Mouse (Mus musculus) forebrain, postnatal 0 days (tissue): ENCODE results near the gene Hoxc5. TPM values are rescaled to one million over a fixed set of nuclear protein-coding genes. Genes with fewer than 3 reads are reported as not detected.

ENCODE experiments used
- ATAC-seq: fragments of 200-750 bp; cut with Nextera tagmentation; 2 replicates; pipeline ENCODE4 v1.8.0; 2017; ENCODE audit warnings: mild to moderate bottlenecking, moderate library complexity
- DNase-seq: peaks from one replicate; pipeline ENCODE4 v3.0.0-alpha.2; 2015
- H3K27ac ChIP-seq: fragments of 300-500 bp; sonication (generic); 2 replicates; pipeline ENCODE4 v1.5.1; 2014; ENCODE audit warnings: low read depth, mild to moderate bottlenecking, antibody characterized with exemption, low read length, moderate library complexity, mixed read lengths
- H3K27me3 ChIP-seq: fragments of 300-500 bp; sonication (generic); 2 replicates; pipeline ENCODE4 v1.6.1; 2014; ENCODE audit warnings: mild to moderate bottlenecking, low read length, mixed read lengths; ENCODE audit not compliant: insufficient read depth
- H3K36me3 ChIP-seq: fragments of 300-500 bp; sonication (generic); 2 replicates; pipeline ENCODE4 v1.6.1; 2014; ENCODE audit warnings: mild to moderate bottlenecking, moderate library complexity; ENCODE audit not compliant: insufficient read depth
- H3K4me1 ChIP-seq: fragments of 300-500 bp; sonication (generic); 2 replicates; pipeline ENCODE4 v1.6.1; 2014; ENCODE audit warnings: antibody characterized with exemption; ENCODE audit not compliant: insufficient read depth
- H3K4me2 ChIP-seq: fragments of 300-500 bp; sonication (generic); 2 replicates; pipeline ENCODE4 v1.6.1; 2014; ENCODE audit warnings: low read depth, mild to moderate bottlenecking, moderate library complexity
- H3K4me3 ChIP-seq: fragments of 300-500 bp; sonication (generic); 2 replicates; pipeline ENCODE4 v1.5.1; 2014; ENCODE audit warnings: low read depth, low read length, mixed read lengths
- H3K9ac ChIP-seq: fragments of 300-500 bp; sonication (generic); 2 replicates; pipeline ENCODE4 v1.6.1; 2014; ENCODE audit warnings: mild to moderate bottlenecking
- H3K9me3 ChIP-seq: fragments of 300-500 bp; sonication (generic); 2 replicates; pipeline ENCODE4 v1.6.1; 2016; ENCODE audit warnings: low read length
- CTCF ChIP-seq: sonication (generic); IDR thresholded peaks from 2 replicates; pipeline ENCODE4 v1.5.1; 2016; ENCODE audit warnings: antibody characterized with exemption, control low read depth, low read depth
- WGBS: fragments of 180-500 bp; shearing (Covaris S2); extraction: QIAGEN DNeasy Blood & Tissue Kit; methylation state at CpG from one replicate; pipeline ENCODE4 v1.1.7; 2014; 5-methylcytosine and 5-hydroxymethylcytosine counted together
- polyA plus RNA-seq: library from polyadenylated mRNA; unstranded; fragments of >200 nt; fragmentation: Nextera tagmentation; extraction: Ambion mirVana; gene quantifications from 2 replicates; pipeline ENCODE4 v1.2.1, GENCODE M21; 2015
- total RNA-seq: library from RNA; depleted of rRNA; stranded (reverse); fragments of >200 nt; gene quantifications from 2 replicates; pipeline ENCODE4 v1.2.3, GENCODE M21; 2014

Hoxc5 gene
- total and polyA plus RNA-seq, 2 experiments from 2014 or later = not detected

- TF ChIP-seq CTCF = no peak
- no peak overlapping the region for H3K4me2 ChIP-seq
- WGBS = under 1% methylated on average over 8 of the region's 8 CpGs
Observed at GRCm38 (mm10) chr15:103020899-103021418, 53.7 kb downstream of the Hoxc5 start.

GRCm38 (mm10) chr15:103021544-103021943 is 54.3 kb downstream of the Hoxc5 start:
- H3K27ac ChIP-seq = no peak overlapping the region
- no peak overlapping the region for H3K4me3 ChIP-seq
- 9% methylated on average over 8 of the region's 8 CpGs for WGBS
- no peak for TF ChIP-seq CTCF
- no peak for ATAC-seq
- H3K9me3 ChIP-seq = no peaks in the 10 kb centered on the region
- H3K36me3 ChIP-seq = no peaks in the 10 kb centered on the region
- no peaks in the 10 kb centered on the region for H3K4me1 ChIP-seq
- no peak overlapping the region for H3K9ac ChIP-seq
- DNase-seq = no peak
- no peak overlapping the region for H3K4me2 ChIP-seq
- H3K27me3 ChIP-seq = peaks cover 97% of the 10 kb centered on the region

More at GRCm38 (mm10) chr15:103020899-103021418, 53.7 kb downstream of the Hoxc5 start:
- no peak overlapping the region for H3K4me3 ChIP-seq
- H3K4me1 ChIP-seq = no peaks in the 10 kb centered on the region
- peaks cover 97% of the 10 kb centered on the region for H3K27me3 ChIP-seq
- H3K9me3 ChIP-seq = no peaks in the 10 kb centered on the region
- H3K27ac ChIP-seq = no peak overlapping the region
- H3K36me3 ChIP-seq = no peaks in the 10 kb centered on the region
- H3K9ac ChIP-seq = no peak overlapping the region
- ATAC-seq (no peak), DNase-seq (no peak)

- no peak overlapping the region for H3K4me2 ChIP-seq
- no peak overlapping the region for H3K4me3 ChIP-seq
- H3K4me1 ChIP-seq = no peaks in the 10 kb centered on the region
- peaks cover 98% of the 10 kb centered on the region for H3K27me3 ChIP-seq
- no peaks in the 10 kb centered on the region for H3K36me3 ChIP-seq
- H3K27ac ChIP-seq = no peak overlapping the region
- 0% methylated on average over 2 of the region's 2 CpGs for WGBS
- DNase-seq = no peak
- no peak overlapping the region for H3K9ac ChIP-seq
- no peak for TF ChIP-seq CTCF
- no peak for ATAC-seq
- no peaks in the 10 kb centered on the region for H3K9me3 ChIP-seq
Observed at GRCm38 (mm10) chr15:103024131-103024530, 56.9 kb downstream of the Hoxc5 start.

GRCm38 (mm10) chr15:103027266-103028235 is 60.3 kb downstream of the Hoxc5 start:
- no peak for ATAC-seq
- no peak overlapping the region for H3K4me2 ChIP-seq
- no peak overlapping the region for H3K27ac ChIP-seq
- H3K4me3 ChIP-seq = no peak overlapping the region
- peaks cover 95% of the 10 kb centered on the region for H3K27me3 ChIP-seq
- no peaks in the 10 kb centered on the region for H3K4me1 ChIP-seq
- DNase-seq = no peak
- no peak overlapping the region for H3K9ac ChIP-seq
- H3K9me3 ChIP-seq = no peaks in the 10 kb centered on the region
- H3K36me3 ChIP-seq = no peaks in the 10 kb centered on the region
- WGBS = 2% methylated on average over 43 of the region's 43 CpGs
- TF ChIP-seq CTCF = no peak

GRCm38 (mm10) chr15:103028916-103029512 is 61.8 kb downstream of the Hoxc5 start:
- H3K27ac ChIP-seq = no peak overlapping the region
- H3K27me3 ChIP-seq = peaks cover 94% of the 10 kb centered on the region
- H3K9me3 ChIP-seq = no peaks in the 10 kb centered on the region
- no peak overlapping the region for H3K4me3 ChIP-seq
- H3K36me3 ChIP-seq = no peaks in the 10 kb centered on the region
- TF ChIP-seq CTCF = no peak
- DNase-seq = no peak
- H3K9ac ChIP-seq = no peak overlapping the region
- no peak for ATAC-seq
- H3K4me2 ChIP-seq = no peak overlapping the region
- no peaks in the 10 kb centered on the region for H3K4me1 ChIP-seq
- 9% methylated on average over 9 of the region's 9 CpGs for WGBS

- Histone ChIP-seq H3K27me3 (peaks cover 94% of the 10 kb centered on the region), H3K36me3 (no peaks in the 10 kb centered on the region), H3K4me1 (no peaks in the 10 kb centered on the region), H3K27ac (no peak overlapping the region), H3K9ac (no peak overlapping the region), H3K9me3 (no peaks in the 10 kb centered on the region), H3K4me3 (no peak overlapping the region), H3K4me2 (no peak overlapping the region)
- ATAC-seq (no peak), DNase-seq (no peak)
- 3% methylated on average over 8 of the region's 8 CpGs for WGBS
- no peak for TF ChIP-seq CTCF
Observed at GRCm38 (mm10) chr15:103030142-103030541, 62.9 kb downstream of the Hoxc5 start.

GRCm38 (mm10) chr15:103032167-103032566 is 64.9 kb downstream of the Hoxc5 start:
- Histone ChIP-seq H3K4me1 (no peaks in the 10 kb centered on the region), H3K36me3 (no peaks in the 10 kb centered on the region), H3K27me3 (peaks cover 95% of the 10 kb centered on the region), H3K9ac (no peak overlapping the region), H3K27ac (no peak overlapping the region), H3K9me3 (no peaks in the 10 kb centered on the region), H3K4me2 (no peak overlapping the region), H3K4me3 (no peak overlapping the region)
- ATAC-seq = no peak
- TF ChIP-seq CTCF = no peak
- DNase-seq = no peak
- WGBS = 0% methylated on average over 3 of the region's 3 CpGs
